Mouse (Mus musculus): ENCODE results near the gene Apba2.

DNA sequence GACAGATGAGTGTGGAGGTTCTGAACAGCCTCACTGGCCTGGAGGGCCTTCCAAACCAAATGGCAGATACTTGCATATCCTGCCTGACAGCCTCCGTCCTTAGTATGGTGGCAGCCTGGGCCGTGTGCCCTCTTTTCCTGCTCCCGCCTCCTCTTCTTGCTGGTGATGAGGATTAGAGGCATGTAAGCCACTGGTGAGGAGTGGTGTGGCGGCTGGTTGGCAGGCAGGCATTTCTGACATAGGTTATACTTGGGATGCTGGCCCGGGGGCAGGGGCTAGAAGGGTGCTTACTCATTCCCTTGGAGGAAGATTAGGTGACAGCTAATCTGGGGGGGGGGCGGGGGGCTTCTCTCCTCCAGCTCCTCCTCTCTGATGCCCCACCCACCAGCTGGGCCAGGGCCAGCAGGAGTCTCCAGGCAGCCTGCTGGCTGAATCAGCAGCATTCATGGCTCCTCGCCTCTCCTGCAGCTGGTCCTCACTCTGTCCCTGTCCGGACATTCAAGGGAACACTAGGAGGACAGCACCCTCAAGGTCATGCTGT is 3.3 kb downstream of the Apba2 start:
- TF ChIP-seq POLR2A (IDR thresholded peaks at IDR 0.05; ENCODE audit: low read depth, low read length): no peak
- TF ChIP-seq CTCF (conservative IDR thresholded peaks at IDR 0.05; ENCODE audit: insufficient read depth, insufficient read length, low read depth, low read length): no peak

Data from kidney, adult 2 months (tissue).